Comparison of ENCODE assay signal across 37 mouse cellular contexts in the genomic region with DNA sequence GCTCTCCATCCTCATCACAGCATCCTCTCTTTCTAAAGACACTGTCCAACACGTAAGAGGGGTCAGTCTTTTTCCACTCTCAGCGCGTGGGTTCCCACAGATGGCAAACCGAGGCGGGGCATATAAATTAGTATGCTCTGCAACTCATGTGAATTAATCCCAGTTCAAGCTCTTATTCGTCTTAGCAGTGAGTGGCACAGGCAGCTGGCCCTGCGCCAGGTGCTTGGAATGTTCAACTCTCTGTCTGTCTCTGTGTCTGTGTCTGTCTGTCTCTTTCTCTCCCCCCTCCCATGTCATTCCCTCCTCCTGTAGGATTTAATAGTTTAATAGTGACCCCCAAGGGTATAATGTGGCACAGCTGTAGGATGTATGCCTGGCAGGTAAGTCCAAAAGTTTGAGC. TPM values are rescaled to one million over a fixed set of nuclear protein-coding genes. Genes with fewer than 3 reads are reported as not detected.
DNase-seq lines count a peak whose midpoint lies in the region; ATAC-seq and TF ChIP-seq lines count a peak whose summit lies in the region.
"Had no signal": no experiment of that assay in that cellular context is flagged by ENCODE, and none has a peak within 500 bp of the region (broad histone marks: within the 10 kb centered on the region; RNA-seq: fewer than 3 reads in every experiment).

No protein-coding gene starts in this region.

- TF ChIP-seq CTCF in heart, adult 2 months (IDR thresholded peaks at IDR 0.05): no peak

- H3K27me3 ChIP-seq in heart, adult 2 months (ENCODE audit: control insufficient read depth, insufficient read depth, low read length): no peaks in the 10 kb centered on the region
- H3K27me3 ChIP-seq in midbrain, embryonic 14.5 days (ENCODE audit: control insufficient read depth, insufficient read depth, low read length): no peaks in the 10 kb centered on the region
- no peaks in the 10 kb centered on the region for H3K27me3 ChIP-seq in midbrain, embryonic 15.5 days (replicated peaks)
- H3K27me3 ChIP-seq: embryonic facial prominence, embryonic 15.5 days; forebrain, embryonic 12.5 days; heart, embryonic 13.5 days; kidney, embryonic 15.5 days; stomach, embryonic 15.5 days had no signal

- H3K27ac ChIP-seq in heart, adult 2 months: no peak overlapping the region
- H3K27ac ChIP-seq in midbrain, embryonic 14.5 days (replicated peaks; ENCODE audit: low read depth, low read length): no peak overlapping the region
- no peak overlapping the region for H3K27ac ChIP-seq in midbrain, embryonic 15.5 days
- H3K27ac ChIP-seq: embryonic facial prominence, embryonic 10.5 days; embryonic facial prominence, embryonic 15.5 days; forebrain, embryonic 12.5 days; heart, embryonic 13.5 days; hindbrain, embryonic 14.5 days; kidney, embryonic 15.5 days; limb, embryonic 13.5 days; stomach, embryonic 15.5 days had no signal

- H3K4me2 ChIP-seq in midbrain, embryonic 14.5 days (ENCODE audit: low read length): no peak overlapping the region
- H3K4me2 ChIP-seq in midbrain, embryonic 15.5 days: no peak overlapping the region
- H3K4me2 ChIP-seq: embryonic facial prominence, embryonic 15.5 days; forebrain, embryonic 12.5 days; heart, embryonic 13.5 days; hindbrain, embryonic 14.5 days; kidney, embryonic 15.5 days; limb, embryonic 13.5 days; liver, embryonic 11.5 days; stomach, embryonic 15.5 days had no signal

- H3K4me1 ChIP-seq in heart, adult 2 months (ENCODE audit: control insufficient read depth, insufficient read depth, low read length): no peaks in the 10 kb centered on the region
- no peaks in the 10 kb centered on the region for H3K4me1 ChIP-seq in midbrain, embryonic 14.5 days (ENCODE audit: control insufficient read depth, insufficient read depth, low read length)
- H3K4me1 ChIP-seq in midbrain, embryonic 15.5 days: no peaks in the 10 kb centered on the region
- H3K4me1 ChIP-seq: embryonic facial prominence, embryonic 15.5 days; megakaryocyte, embryonic 14.5 days; stomach, embryonic 15.5 days had no signal

- no peaks in the 10 kb centered on the region for H3K36me3 ChIP-seq in heart, adult 2 months (ENCODE audit: control insufficient read depth, insufficient read depth, low read length)
- no peaks in the 10 kb centered on the region for H3K36me3 ChIP-seq in midbrain, embryonic 14.5 days (ENCODE audit: control insufficient read depth, insufficient read depth, low read length)
- H3K36me3 ChIP-seq in midbrain, embryonic 15.5 days (replicated peaks): no peaks in the 10 kb centered on the region
- H3K36me3 ChIP-seq: embryonic facial prominence, embryonic 10.5 days; embryonic facial prominence, embryonic 15.5 days; forebrain, embryonic 12.5 days; heart, embryonic 13.5 days; limb, embryonic 13.5 days; stomach, embryonic 15.5 days had no signal

- H3K9ac ChIP-seq in heart, adult 2 months (ENCODE audit: low read depth, low read length): no peak overlapping the region
- H3K9ac ChIP-seq in midbrain, embryonic 14.5 days (replicated peaks; ENCODE audit: low read length): no peak overlapping the region
- no peak overlapping the region for H3K9ac ChIP-seq in midbrain, embryonic 15.5 days
- H3K9ac ChIP-seq: embryonic facial prominence, embryonic 15.5 days; forebrain, embryonic 12.5 days; heart, embryonic 13.5 days; hindbrain, embryonic 14.5 days; kidney, embryonic 15.5 days; limb, embryonic 13.5 days; stomach, embryonic 15.5 days had no signal

- H3K79me2 ChIP-seq in heart, adult 2 months (replicated peaks; ENCODE audit: control insufficient read depth, insufficient read depth, low read length): no peaks in the 10 kb centered on the region

- intact Hi-C loops in heart, adult 2 months (cut with DNase I): no loop called here

- ATAC-seq in midbrain, embryonic 14.5 days (ENCODE audit: low FRiP score, low TSS enrichment): no peak
- ATAC-seq in midbrain, embryonic 15.5 days (replicated peaks): no peak

- 76% methylated on average over 7 of the region's 7 CpGs for WGBS in heart, adult 2 months
- 52% methylated on average over 7 of the region's 7 CpGs for WGBS in midbrain, embryonic 14.5 days
- WGBS in midbrain, embryonic 15.5 days: 40% methylated on average over 7 of the region's 7 CpGs

- TF ChIP-seq EP300 in heart, adult 2 months (IDR thresholded peaks at IDR 0.05; ENCODE audit: insufficient read depth, low read depth, low read length): no peak

- no peaks in the 10 kb centered on the region for H3K9me3 ChIP-seq in midbrain, embryonic 14.5 days (ENCODE audit: control insufficient read depth, low read length)
- H3K9me3 ChIP-seq in midbrain, embryonic 15.5 days: no peaks in the 10 kb centered on the region
- H3K9me3 ChIP-seq: embryonic facial prominence, embryonic 10.5 days; embryonic facial prominence, embryonic 15.5 days; forebrain, embryonic 12.5 days; heart, embryonic 13.5 days; kidney, embryonic 15.5 days; limb, embryonic 13.5 days; megakaryocyte, embryonic 14.5 days; stomach, embryonic 15.5 days had no signal

- DNase-seq in adrenal gland, postnatal 14 days: peak; percentile 24
- no peak for DNase-seq in adrenal gland, adult (ENCODE audit: inconsistent age in 2 of 2, low spot score in 1 of 2)
- peak; percentile 65 for DNase-seq in heart, adult 11 months
- DNase-seq in heart, adult 2 months: no peak
- peak; percentile 43 for DNase-seq in midbrain, embryonic 14.5 days
- no peak for DNase-seq in urinary bladder, adult 2 months (ENCODE audit: low spot score)
- DNase-seq: adrenal gland, adult 2 months; cerebellum, adult 18-20 months; gastrocnemius, postnatal 36 days; heart, postnatal 10 days; kidney, adult 18-20 months; kidney, postnatal 25 days; right cerebral cortex, postnatal 25 days; thymus, postnatal 14 days had no signal

- no peak for TF ChIP-seq POLR2A in heart, adult 2 months (IDR thresholded peaks at IDR 0.05; ENCODE audit: insufficient read depth, low read depth, low read length)

- no peak overlapping the region for H3K4me3 ChIP-seq in heart, adult 2 months
- H3K4me3 ChIP-seq in midbrain, embryonic 14.5 days (replicated peaks; ENCODE audit: low read depth, low read length): no peak overlapping the region
- H3K4me3 ChIP-seq in midbrain, embryonic 15.5 days: no peak overlapping the region
- H3K4me3 ChIP-seq: embryonic facial prominence, embryonic 10.5 days; embryonic facial prominence, embryonic 15.5 days; forebrain, embryonic 12.5 days; heart, embryonic 13.5 days; kidney, embryonic 15.5 days; limb, embryonic 13.5 days; megakaryocyte, embryonic 14.5 days; stomach, embryonic 15.5 days had no signal

RNA-seq across cellular contexts. Expression of a gene that starts 7.6 kb away (rescaled TPM):
- not detected in 2 replicates for total RNA-seq in adrenal gland, postnatal 14 days (2021)
- not detected for total RNA-seq in heart, adult 2 months (2021)
- polyA plus RNA-seq in heart, adult 2 months (2012; rRNA removed): not detected in 2 replicates
- polyA plus RNA-seq in midbrain, embryonic 14.5 days (2014; fragmentation: Nextera tagmentation; extraction: Ambion mirVana): not detected in 2 replicates
- not detected in 2 replicates for polyA plus RNA-seq in midbrain, embryonic 15.5 days (2015; fragmentation: Nextera tagmentation; extraction: Ambion mirVana)
- polyA plus RNA-seq in urinary bladder, adult 2 months (2012; rRNA removed): not detected in 2 replicates
- total RNA-seq: adrenal gland, adult 2 months; gastrocnemius, postnatal 36 days; heart, adult 8-10 months; heart, postnatal 10 days; hematopoietic stem cell, adult 5-6 weeks; layer of hippocampus, adult 18-20 months; layer of hippocampus, postnatal 10 days; left cerebral cortex, adult 18-20 months; left cerebral cortex, postnatal 25 days; MEL; monocyte, adult 5-6 weeks had no signal
- polyA plus RNA-seq: adrenal gland, adult 2 months; embryonic facial prominence, embryonic 10.5 days; embryonic facial prominence, embryonic 15.5 days; forebrain, embryonic 12.5 days; heart, embryonic 13.5 days; hindbrain, embryonic 14.5 days; intestine, embryonic 14.5 days; kidney, embryonic 15.5 days; limb, embryonic 13.5 days; liver, embryonic 11.5 days; liver, embryonic 16.5 days; lung, embryonic 16.5 days; neural tube, embryonic 14.5 days; stomach, embryonic 15.5 days had no signal

RNA-seq across cellular contexts. Expression of a gene that starts 26.9 kb away (rescaled TPM):
- 2.7 and 3.2 TPM in 2 replicates for total RNA-seq in adrenal gland, postnatal 14 days (2021)
- total RNA-seq in heart, adult 2 months (2021): 1 to 10 TPM; 4.2 to 5.7 TPM
- 6.5 and 7.6 TPM in 2 replicates for polyA plus RNA-seq in heart, adult 2 months (2012; rRNA removed)
- polyA plus RNA-seq in midbrain, embryonic 14.5 days (2014; fragmentation: Nextera tagmentation; extraction: Ambion mirVana): not detected in 2 replicates
- polyA plus RNA-seq in midbrain, embryonic 15.5 days (2015; fragmentation: Nextera tagmentation; extraction: Ambion mirVana): 0.09 and 0.13 TPM in 2 replicates
- polyA plus RNA-seq in urinary bladder, adult 2 months (2012; rRNA removed): 3.4 and 6.0 TPM in 2 replicates
- total RNA-seq: hematopoietic stem cell, adult 5-6 weeks; MEL; monocyte, adult 5-6 weeks had no signal
- polyA plus RNA-seq: forebrain, embryonic 12.5 days had no signal

Comparison
In these comparisons a context has a peak if more than half of its experiments do, and no peak if none do; other contexts are left out.
1. DNase-seq: peak in adrenal gland, postnatal 14 days (single experiment), heart, adult 11 months (single experiment) and midbrain, embryonic 14.5 days (single experiment); none in adrenal gland, adult (0 of 2), heart, adult 2 months (0 of 2) and urinary bladder, adult 2 months (single experiment).